Mouse (Mus musculus) liver, embryonic 14.5 days (tissue): ENCODE measurements around the gene Mau2. TPM values are rescaled to one million over a fixed set of nuclear protein-coding genes. Genes with fewer than 3 reads are reported as not detected.
A peak's percentile ranks its signal among the peaks of the same experiment; 100 is the strongest.

Source experiments
- ATAC-seq: fragments of 200-750 bp; cut with Nextera tagmentation; 2 replicates; pipeline ENCODE4 v1.8.0; 2017; ENCODE audit warnings: moderate number of reproducible peaks, mild to moderate bottlenecking, moderate library complexity; ENCODE audit not compliant: insufficient read depth
- DNase-seq, 3 experiments: peaks; one replicate each; pipeline ENCODE4 v3.0.0-alpha.2; 2012 to 2013; ENCODE audit warnings: low read depth in 3 of 3, low spot score in 3 of 3
- H3K27ac ChIP-seq: fragments of 300-500 bp; sonication (generic); 2 replicates; pipeline ENCODE4 v1.5.1; 2014; ENCODE audit warnings: moderate library complexity, mild to moderate bottlenecking, control low read depth, inconsistent platforms
- H3K27me3 ChIP-seq: fragments of 300-500 bp; sonication (generic); 2 replicates; pipeline ENCODE4 v1.6.1; 2014; ENCODE audit warnings: mild to moderate bottlenecking, low read length, moderate library complexity; ENCODE audit not compliant: control insufficient read depth, insufficient read depth
- H3K36me3 ChIP-seq: fragments of 300-500 bp; sonication (generic); replicated peaks from 2 replicates; pipeline ENCODE4 v1.6.1; 2014; ENCODE audit warnings: low read depth; ENCODE audit not compliant: control insufficient read depth, insufficient read depth
- H3K4me1 ChIP-seq, 2 experiments: fragments of 200-500 bp in 1 of 2; fragments of 300-500 bp in 1 of 2; sonication (generic) in 1 of 2; replicated peaks; 2 replicates each; pipeline ENCODE4 v1.6.1; 2012 to 2014; ENCODE audit warnings: antibody characterized with exemption in 1 of 2, inconsistent platforms in 1 of 2, low read length in 1 of 2; ENCODE audit not compliant: control insufficient read depth in 2 of 2, insufficient read depth in 2 of 2
- H3K4me2 ChIP-seq: fragments of 300-500 bp; sonication (generic); 2 replicates; pipeline ENCODE4 v1.6.1; 2014; ENCODE audit warnings: low read depth, mild to moderate bottlenecking, control low read depth, moderate library complexity
- H3K4me3 ChIP-seq, 2 experiments: fragments of 200-500 bp in 1 of 2; fragments of 300-500 bp in 1 of 2; sonication (generic) in 1 of 2; 2 replicates each; pipeline ENCODE4 v1.5.1; 2012 to 2014; ENCODE audit warnings: low read depth in 2 of 2, low read length in 2 of 2, mild to moderate bottlenecking in 2 of 2, control low read depth in 1 of 2, inconsistent platforms in 1 of 2, moderate library complexity in 1 of 2; ENCODE audit not compliant: insufficient read depth in 1 of 2
- H3K9ac ChIP-seq: fragments of 300-500 bp; sonication (generic); replicated peaks from 2 replicates; pipeline ENCODE4 v1.6.1; 2014; ENCODE audit warnings: mild to moderate bottlenecking, control low read depth, moderate library complexity
- H3K9me3 ChIP-seq: fragments of 300-500 bp; sonication (generic); 2 replicates; pipeline ENCODE4 v1.6.1; 2016; ENCODE audit warnings: low read length, mixed read lengths; ENCODE audit not compliant: control insufficient read depth
- CTCF ChIP-seq: IDR thresholded peaks from 2 replicates; pipeline ENCODE4 v1.5.1; 2016; ENCODE audit warnings: antibody characterized with exemption, low read depth, control low read depth
- EP300 ChIP-seq: IDR thresholded peaks from 2 replicates; pipeline ENCODE4 v1.6.1; 2016; ENCODE audit warnings: antibody characterized with exemption, low read depth
- WGBS: fragments of 180-500 bp; shearing (Covaris S2); extraction: QIAGEN DNeasy Blood & Tissue Kit; methylation state at CpG from one replicate; pipeline ENCODE4 v1.1.7; 2014; ENCODE audit not compliant: insufficient replicate concordance; 5-methylcytosine and 5-hydroxymethylcytosine counted together
- polyA plus RNA-seq, 2 experiments: library from polyadenylated mRNA; depleted of rRNA in 1 of 2; stranded (reverse) in 1 of 2; unstranded in 1 of 2; fragments of >200 nt; fragmentation: Nextera tagmentation in 1 of 2; extraction: Ambion mirVana in 1 of 2; gene quantifications; 2 replicates each; pipeline versions ENCODE4 v1.2.1 to v1.2.3; 2012 to 2014

Mau2 gene
- polyA plus RNA-seq (2012; rRNA removed) = 19.2 and 19.4 TPM in 2 replicates
- 15.6 and 19.6 TPM in 2 replicates for polyA plus RNA-seq (2014; fragmentation: Nextera tagmentation; extraction: Ambion mirVana)

- Histone ChIP-seq H3K27ac (peak within 1 kb of the TSS; percentile 61), H3K27me3 (no peaks in the 10 kb centered on the region), H3K4me2 (peak within 1 kb of the TSS; percentile 93), H3K36me3 (no peaks in the 10 kb centered on the region), H3K9me3 (no peaks in the 10 kb centered on the region), H3K4me3 (peak within 1 kb of the TSS; percentile 83 to 93), H3K9ac (peak within 1 kb of the TSS; percentile 85), H3K4me1 (peaks cover 29 to 37% of the 10 kb centered on the region in 2 experiments)
- DNase-seq (peak; percentile 93 to 95 (median 94)), ATAC-seq (peak; percentile 92)
- TF ChIP-seq EP300 (no peak; the same call in 1 of the 2 replicates), CTCF (no peak)
- WGBS = under 1% methylated on average over 65 of the region's 65 CpGs
Measured at GRCm38 (mm10) chr8:70042583-70043455, at the start of gene Mau2, which contains the start of gene Sugp1. Mau2 (minus strand) TSS chr8:70042734. Sugp1 (plus strand) TSS chr8:70042813.

- Histone ChIP-seq H3K9me3 (no peaks in the 10 kb centered on the region), H3K4me3 (no peak overlapping the region), H3K9ac (no peak overlapping the region), H3K4me2 (no peak overlapping the region), H3K27ac (no peak overlapping the region), H3K4me1 (no peaks in the 10 kb centered on the region), H3K27me3 (peaks cover 68% of the 10 kb centered on the region), H3K36me3 (no peaks in the 10 kb centered on the region)
- ATAC-seq = no peak
- TF ChIP-seq CTCF (no peak), EP300 (no peak)
- 52% methylated on average over 9 of the region's 9 CpGs for WGBS
- DNase-seq = no peak
Measured at GRCm38 (mm10) chr8:70089296-70089960, 46.9 kb upstream of the Mau2 start.

- WGBS = 8% methylated on average over 56 of the region's 56 CpGs
- H3K9me3 ChIP-seq = no peaks in the 10 kb centered on the region
- H3K27ac ChIP-seq = no peak overlapping the region
- H3K4me1 ChIP-seq = no peaks in the 10 kb centered on the region
- peaks cover 82% of the 10 kb centered on the region for H3K27me3 ChIP-seq
- no peak for ATAC-seq
- H3K4me3 ChIP-seq = no peak overlapping the region
- TF ChIP-seq EP300 (no peak), CTCF (peak; percentile 79)
- no peak overlapping the region for H3K9ac ChIP-seq
- no peaks in the 10 kb centered on the region for H3K36me3 ChIP-seq
- H3K4me2 ChIP-seq = peak overlapping the region; percentile 13; the same call in 1 of the 2 replicates
- no peak for DNase-seq
Measured at GRCm38 (mm10) chr8:70087836-70088650, 45.5 kb upstream of the Mau2 start.

GRCm38 (mm10) chr8:70087237-70087636, 44.7 kb upstream of the Mau2 start:
- ATAC-seq (no peak), DNase-seq (no peak)
- Histone ChIP-seq H3K27me3 (peaks cover 88% of the 10 kb centered on the region), H3K4me2 (no peak overlapping the region), H3K27ac (no peak overlapping the region), H3K9ac (no peak overlapping the region), H3K4me3 (no peak overlapping the region), H3K9me3 (no peaks in the 10 kb centered on the region), H3K4me1 (no peaks in the 10 kb centered on the region), H3K36me3 (no peaks in the 10 kb centered on the region)
- TF ChIP-seq CTCF (no peak), EP300 (no peak)
- whole genome bisulfite sequencing = 6% methylated on average over 7 of the region's 7 CpGs
